Mouse (Mus musculus): ENCODE results near the gene Amot. TPM values are rescaled to one million over a fixed set of nuclear protein-coding genes. Genes with fewer than 3 reads are reported as not detected.

The Amot gene
- 9.1 and 9.3 TPM in 2 replicates for polyA plus RNA-seq (2015; fragmentation: Nextera tagmentation; extraction: Ambion mirVana)

GRCm38 (mm10) chrX:145504717-145505415, at the start of gene Amot:
TSS of gene Amot (minus strand) at chrX:145505181.

Other genes with a start within 250 kb of the Amot start
- gene Lhfpl1, start 156.1 kb downstream of the Amot start, polyA plus RNA-seq (2015; fragmentation: Nextera tagmentation; extraction: Ambion mirVana) = 0.13 and 0.75 TPM in 2 replicates